Mouse (Mus musculus) CH12.LX (cell line): Measurements from ENCODE around the gene Npnt. TPM values are rescaled to one million over a fixed set of nuclear protein-coding genes. Genes with fewer than 3 reads are reported as not detected.
A peak's percentile ranks its signal among the peaks of the same experiment; 100 is the strongest.

Source experiments
- DNase-seq: peaks from one replicate; pipeline ENCODE4 v3.0.0-alpha.2; 2013; ENCODE audit errors: extremely low read depth
- H3K27ac ChIP-seq: 2 replicates; pipeline ENCODE4 v1.5.1; 2012; ENCODE audit warnings: low read depth, mild to moderate bottlenecking, control low read depth, moderate library complexity; ENCODE audit not compliant: insufficient read depth
- H3K27me3 ChIP-seq: replicated peaks from 2 replicates; pipeline ENCODE3; 2012; ENCODE audit warnings: inconsistent platforms
- H3K36me3 ChIP-seq, 2 experiments: replicated peaks in 1 of 2; 2 replicates each; pipeline versions ENCODE3 to v1.6.1; 2012; ENCODE audit warnings: inconsistent platforms in 1 of 2, low read length in 1 of 2, mild to moderate bottlenecking in 1 of 2, mixed read lengths in 1 of 2, moderate library complexity in 1 of 2; ENCODE audit not compliant: control insufficient read depth in 1 of 2, insufficient read depth in 1 of 2
- H3K4me1 ChIP-seq, 2 experiments: 2 replicates each; pipeline ENCODE4 v1.6.1; 2012; ENCODE audit warnings: inconsistent platforms in 1 of 2, moderate library complexity in 1 of 2; ENCODE audit not compliant: insufficient read depth in 2 of 2, control insufficient read depth in 1 of 2
- H3K4me2 ChIP-seq: 2 replicates; pipeline ENCODE4 v1.6.1; 2012; ENCODE audit warnings: low read depth, mild to moderate bottlenecking, control low read depth; ENCODE audit not compliant: poor library complexity, insufficient read depth, severe bottlenecking
- H3K4me3 ChIP-seq, 3 experiments: fragments of 150-350 bp in 1 of 3; sonication (generic) in 1 of 3; replicated peaks in 1 of 3; 2 replicates each; pipeline versions ENCODE3 to v1.5.1; 2011 to 2012; ENCODE audit warnings: low read depth in 2 of 3, low read length in 2 of 3, mild to moderate bottlenecking in 2 of 3, moderate library complexity in 2 of 3, control low read depth in 1 of 3, improper control_type of control experiment in 1 of 3, inconsistent platforms in 1 of 3, mixed read lengths in 1 of 3; ENCODE audit not compliant: poor library complexity in 1 of 3
- H3K79me2 ChIP-seq: replicated peaks from 2 replicates; pipeline ENCODE4 v1.6.1; 2012; ENCODE audit warnings: mild to moderate bottlenecking, moderate library complexity; ENCODE audit not compliant: control insufficient read depth, poor library complexity, insufficient read depth, severe bottlenecking; ENCODE audit errors: extremely low read depth
- H3K9ac ChIP-seq: 2 replicates; pipeline ENCODE4 v1.6.1; 2012; ENCODE audit warnings: low read depth, mild to moderate bottlenecking, control low read depth, moderate library complexity; ENCODE audit not compliant: insufficient read depth
- H3K9me3 ChIP-seq: replicated peaks from 2 replicates; pipeline ENCODE3; 2012; ENCODE audit warnings: low read length, inconsistent platforms, mixed read lengths
- CHD2 ChIP-seq: IDR thresholded peaks from 2 replicates; pipeline ENCODE4 v1.6.1; 2011; ENCODE audit warnings: low read length, improper control_type of control experiment
- CTCF ChIP-seq, 2 experiments: IDR thresholded peaks in 1 of 2; conservative IDR thresholded peaks in 1 of 2; 2 replicates each; pipeline ENCODE4 v1.5.1; 2011 to 2012; ENCODE audit warnings: low read depth in 2 of 2, low read length in 2 of 2, improper control_type of control experiment in 1 of 2, inconsistent platforms in 1 of 2, mild to moderate bottlenecking in 1 of 2, moderate library complexity in 1 of 2
- EP300 ChIP-seq: IDR thresholded peaks from 2 replicates; pipeline ENCODE4 v1.6.1; 2011; ENCODE audit warnings: low read length, improper control_type of control experiment
- ETS1 ChIP-seq: conservative IDR thresholded peaks from 2 replicates; pipeline ENCODE4 v1.6.1; 2012; ENCODE audit warnings: low read depth, mild to moderate bottlenecking, inconsistent platforms, low read length, improper control_type of control experiment, moderate library complexity
- HCFC1 ChIP-seq: IDR thresholded peaks from 2 replicates; pipeline ENCODE4 v1.6.1; 2012; ENCODE audit warnings: low read depth, mild to moderate bottlenecking, inconsistent platforms, low read length, improper control_type of control experiment
- KAT2A ChIP-seq: IDR thresholded peaks from 2 replicates; pipeline ENCODE4 v1.6.1; 2012; ENCODE audit warnings: low read length, improper control_type of control experiment, inconsistent platforms; ENCODE audit not compliant: insufficient replicate concordance
- MAX ChIP-seq: IDR thresholded peaks from 2 replicates; pipeline ENCODE4 v1.6.1; 2011; ENCODE audit warnings: low read length, improper control_type of control experiment
- MEF2A ChIP-seq: IDR thresholded peaks from 2 replicates; pipeline ENCODE4 v1.6.1; 2014; ENCODE audit warnings: low read depth, mild to moderate bottlenecking, inconsistent platforms, low read length, improper control_type of control experiment, borderline replicate concordance
- MXI1 ChIP-seq: IDR thresholded peaks from 2 replicates; pipeline ENCODE4 v1.6.1; 2011; ENCODE audit warnings: mild to moderate bottlenecking, low read depth, low read length, improper control_type of control experiment
- MYC ChIP-seq: IDR thresholded peaks from 2 replicates; pipeline ENCODE4 v1.6.1; 2011; ENCODE audit warnings: low read depth, mild to moderate bottlenecking, improper control_type of control experiment, low read length
- NRF1 ChIP-seq: IDR thresholded peaks from 2 replicates; pipeline ENCODE4 v1.6.1; 2014; ENCODE audit warnings: low read depth, mild to moderate bottlenecking, inconsistent platforms, low read length, improper control_type of control experiment, moderate library complexity
- RAD21 ChIP-seq: IDR thresholded peaks from 2 replicates; pipeline ENCODE4 v1.6.1; 2011; ENCODE audit warnings: low read depth, mild to moderate bottlenecking, low read length, improper control_type of control experiment, moderate library complexity
- SIN3A ChIP-seq: IDR thresholded peaks from 2 replicates; pipeline ENCODE4 v1.6.1; 2012; ENCODE audit warnings: low read length, improper control_type of control experiment, inconsistent platforms
- TBP ChIP-seq: conservative IDR thresholded peaks from 2 replicates; pipeline ENCODE4 v1.6.1; 2011; ENCODE audit warnings: low read depth, low read length, improper control_type of control experiment
- UBTF ChIP-seq: IDR thresholded peaks from 2 replicates; pipeline ENCODE4 v1.6.1; 2012; ENCODE audit warnings: low read depth, mild to moderate bottlenecking, inconsistent platforms, low read length, improper control_type of control experiment, moderate library complexity
- USF1 ChIP-seq: IDR thresholded peaks from 2 replicates; pipeline ENCODE4 v1.6.1; 2014; ENCODE audit warnings: low read depth, mild to moderate bottlenecking, inconsistent platforms, low read length, improper control_type of control experiment
- ZNF384 ChIP-seq: IDR thresholded peaks from 2 replicates; pipeline ENCODE4 v1.6.1; 2012; ENCODE audit warnings: low read depth, low read length, improper control_type of control experiment, inconsistent platforms
- dilution Hi-C: fragments of 300-500 bp; cut with MboI; formaldehyde crosslinking; loops from 2 replicates; pipeline ENCODE4 v1.14.3; 2020; ENCODE audit warnings: low sequenced_read_pairs; ENCODE audit not compliant: extremely low pct_unique_long_range_greater_than_20kb, extremely low pct_ligation_motif_present
- in situ Hi-C: fragments of 300-500 bp; cut with MboI; formaldehyde crosslinking; loops from 3 replicates; pipeline ENCODE4 v1.14.3; 2019; ENCODE audit warnings: low sequenced_read_pairs, low pct_ligation_motif_present, low pct_unique_long_range_greater_than_20kb, mixed read lengths
- polyA plus RNA-seq: library from polyadenylated mRNA; unstranded; fragments of >175 nt; gene quantifications from 2 replicates; pipeline ENCODE4 v1.2.1, GENCODE M21; 2012; ENCODE audit warnings: low read depth; ENCODE audit not compliant: insufficient read length
- total RNA-seq, 2 experiments: library from RNA; depleted of rRNA; stranded (reverse); fragments of 300-350 nt in 1 of 2; fragments of >200 nt in 1 of 2; gene quantifications; 2 replicates each; pipeline ENCODE4 v1.2.3; 2012 to 2014

Gene Npnt
- total and polyA plus RNA-seq, 3 experiments: 0.08 to 1.0 (median 0.20) TPM

DNA sequence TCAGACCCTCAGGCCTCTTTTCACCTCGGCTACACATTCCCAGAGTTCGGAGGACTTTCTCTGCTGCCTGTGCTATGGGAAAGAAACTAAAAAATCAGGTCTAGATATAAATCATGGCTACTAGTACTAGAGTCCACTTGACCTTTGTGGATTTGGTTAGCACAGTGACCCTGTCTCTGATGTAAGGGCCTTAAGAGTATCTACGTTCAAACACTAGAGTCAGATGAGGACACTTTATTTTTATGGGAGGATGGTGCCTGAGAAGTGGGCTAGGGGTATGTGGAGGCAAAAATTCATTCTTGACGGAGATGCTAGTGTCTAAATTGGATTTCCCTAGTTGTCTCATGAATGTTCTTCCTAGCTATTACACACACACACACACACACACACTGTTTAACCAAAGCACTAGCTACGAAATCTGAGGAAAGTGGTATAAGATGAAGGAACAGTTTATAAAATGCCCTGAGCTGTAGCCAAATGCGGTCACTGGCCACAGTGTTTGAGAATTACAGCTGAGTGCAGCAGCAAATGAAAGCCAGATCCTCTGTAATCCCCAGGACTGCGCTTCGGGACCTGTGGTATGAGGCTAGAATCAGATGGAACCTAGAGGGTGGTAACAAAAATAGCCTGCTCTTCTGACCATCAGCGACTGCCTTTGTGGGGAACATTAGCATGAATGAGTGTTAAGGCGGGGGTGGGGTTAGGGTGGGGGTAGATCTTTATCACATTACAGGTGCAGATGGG lies 73.0 kb downstream of the Npnt start:
- no peak for DNase-seq
- no peaks in the 10 kb centered on the region for H3K36me3 ChIP-seq
- in situ Hi-C loops: no loop called here
- H3K9ac ChIP-seq: no peak overlapping the region
- H3K9me3 ChIP-seq: no peaks in the 10 kb centered on the region
- H3K4me2 ChIP-seq: no peak overlapping the region
- no peaks in the 10 kb centered on the region for H3K27me3 ChIP-seq
- no peak overlapping the region for H3K27ac ChIP-seq
- no peak overlapping the region for H3K4me3 ChIP-seq
- peaks cover 7 to 26% of the 10 kb centered on the region in 2 experiments for H3K4me1 ChIP-seq
- H3K79me2 ChIP-seq: no peaks in the 10 kb centered on the region
- TF ChIP-seq ETS1: 0 out of 2 replicates have a peak, but pooled peaks have one; percentile 17
- peak; percentile 73 for TF ChIP-seq MEF2A
- no peak for TF ChIP-seq NRF1
- TF ChIP-seq CHD2: 0 out of 2 replicates have a peak, but pooled peaks have one; percentile 29
- no peak for TF ChIP-seq UBTF
- no peak for TF ChIP-seq USF1
- TF ChIP-seq, all 38 proteins: peak for 3
- dilution Hi-C loops: no loop called here

DNA sequence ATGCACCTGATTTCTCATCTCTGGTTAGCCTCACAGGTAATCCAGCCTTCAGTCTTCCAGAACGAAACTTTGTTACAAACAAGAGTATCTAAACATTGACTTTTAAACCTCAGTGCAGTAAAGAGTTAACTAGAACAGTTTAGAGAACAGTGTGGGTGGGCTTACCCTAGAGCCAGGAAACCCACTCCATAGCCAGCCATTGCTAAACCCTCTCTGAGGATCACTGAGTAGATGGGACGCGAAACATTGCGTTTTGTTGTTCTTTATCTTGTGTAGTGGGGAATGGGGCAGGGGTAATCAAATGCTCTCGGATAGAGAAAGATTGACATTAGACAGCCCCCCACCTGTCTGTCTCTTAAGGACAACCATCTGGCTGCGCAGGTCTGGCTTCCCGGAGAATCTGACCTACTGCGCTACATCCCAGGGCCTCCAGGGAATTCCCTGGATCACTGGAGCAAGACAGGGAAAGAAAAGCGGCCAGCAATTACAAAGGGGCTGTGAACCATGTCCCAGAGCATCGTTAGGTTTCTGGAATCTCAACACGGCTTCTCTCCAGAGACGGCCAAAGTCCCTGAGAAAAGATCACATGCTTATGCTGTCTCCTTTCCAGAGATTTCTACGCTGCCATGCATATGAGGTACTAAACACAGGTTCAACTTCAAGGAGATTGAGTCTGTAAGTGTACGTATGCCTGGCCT lies 73.9 kb downstream of the Npnt start:
- H3K9me3 ChIP-seq: no peaks in the 10 kb centered on the region
- H3K27ac ChIP-seq: no peak overlapping the region
- dilution Hi-C loops (no loop called here), in situ Hi-C loops (no loop called here)
- no peaks in the 10 kb centered on the region for H3K79me2 ChIP-seq
- no peaks in the 10 kb centered on the region for H3K27me3 ChIP-seq
- H3K9ac ChIP-seq: no peak overlapping the region
- no peak for DNase-seq
- no peak for TF ChIP-seq RAD21
- no peak for TF ChIP-seq NRF1
- no peak for TF ChIP-seq KAT2A
- TF ChIP-seq MXI1: no peak
- no peak for TF ChIP-seq CTCF (conservative IDR thresholded peaks at IDR 0.05 in 1 of 2, IDR thresholded peaks at IDR 0.05 in 1 of 2; ENCODE audit: low read depth in 2 of 2, low read length in 2 of 2)
- no peak for TF ChIP-seq HCFC1
- TF ChIP-seq EP300: no peak
- TF ChIP-seq SIN3A: no peak
- no peak for TF ChIP-seq MEF2A
- TF ChIP-seq MAX: no peak
- TF ChIP-seq MYC: no peak
- TF ChIP-seq TBP: no peak
- no peak for TF ChIP-seq ZNF384
- TF ChIP-seq ETS1: no peak
- no peak for TF ChIP-seq USF1
- no peaks in the 10 kb centered on the region for H3K36me3 ChIP-seq
- peaks cover 15 to 36% of the 10 kb centered on the region in 2 experiments for H3K4me1 ChIP-seq
- H3K4me2 ChIP-seq: no peak overlapping the region
- H3K4me3 ChIP-seq: no peak overlapping the region
